Mouse (Mus musculus): ENCODE measurements around the gene 2510002D24Rik.

DNA sequence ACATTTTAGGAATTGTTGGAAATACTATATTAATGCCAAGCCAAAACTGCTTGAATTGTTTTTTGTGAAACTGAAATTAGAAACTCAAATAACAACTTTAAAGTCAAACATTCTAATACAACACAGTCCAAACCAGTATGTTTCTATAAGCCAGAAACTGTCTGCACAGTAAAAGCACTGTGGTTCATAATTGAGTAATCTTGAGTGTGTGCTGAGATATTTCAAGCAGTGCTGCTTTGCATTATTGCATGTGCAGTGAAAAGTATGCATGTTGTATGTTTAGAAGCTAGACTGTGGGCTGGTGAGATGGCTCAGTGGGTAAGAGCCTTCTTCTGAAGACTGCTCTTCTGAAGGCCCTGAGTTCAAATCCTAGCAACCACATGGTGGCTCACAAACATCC is 47.7 kb downstream of the 2510002D24Rik start:
- TF ChIP-seq CTCF (IDR thresholded peaks at IDR 0.05; ENCODE audit: insufficient read depth, low read length) (no peak), POLR2A (IDR thresholded peaks at IDR 0.05; ENCODE audit: borderline replicate concordance, extremely low read depth, low read depth, low read length) (no peak)

Measured in lung, adult 2 months (tissue).